Mouse (Mus musculus): ENCODE measurements around the gene Nr3c2.

GRCm38 (mm10) chr8:77185816-77186215, 286.6 kb downstream of the Nr3c2 start:
- TF ChIP-seq CTCF (conservative IDR thresholded peaks at IDR 0.05; ENCODE audit: insufficient read depth, insufficient read length, low read depth, low read length): no peak
- no peak for TF ChIP-seq POLR2A (IDR thresholded peaks at IDR 0.05; ENCODE audit: low read depth, low read length)

Measured in kidney, adult 2 months (tissue).